Mouse (Mus musculus): ENCODE results near the gene Slc25a20. TPM values are rescaled to one million over a fixed set of nuclear protein-coding genes. Genes with fewer than 3 reads are reported as not detected.

Gene Slc25a20
- polyA plus RNA-seq, 1 experiment: 19.1 TPM

GRCm38 (mm10) chr9:108716199-108716598 is 54.3 kb downstream of the Slc25a20 start:
- Histone ChIP-seq H3K27me3 (ENCODE audit: control insufficient read depth, insufficient read depth, low read length) (no peaks in the 10 kb centered on the region), H3K27ac (ENCODE audit: insufficient read depth, low read length) (no peak overlapping the region), H3K4me1 (ENCODE audit: control insufficient read depth, insufficient read depth, low read length) (no peaks in the 10 kb centered on the region), H3K4me3 (replicated peaks; ENCODE audit: insufficient read depth, low read depth, low read length) (no peak overlapping the region)
- WGBS: 92% methylated on average over 4 of the region's 4 CpGs
- no peak for DNase-seq
- TF ChIP-seq POLR2A (IDR thresholded peaks at IDR 0.05; ENCODE audit: borderline replicate concordance, insufficient read depth, low read length) (no peak), CTCF (IDR thresholded peaks at IDR 0.05; ENCODE audit: borderline replicate concordance, insufficient read depth, low read depth, low read length) (no peak)

GRCm38 (mm10) chr9:108723751-108724150 is 61.9 kb downstream of the Slc25a20 start:
- H3K4me1 ChIP-seq (ENCODE audit: control insufficient read depth, insufficient read depth, low read length): no peaks in the 10 kb centered on the region
- TF ChIP-seq POLR2A (IDR thresholded peaks at IDR 0.05; ENCODE audit: borderline replicate concordance, insufficient read depth, low read length) (no peak), CTCF (IDR thresholded peaks at IDR 0.05; ENCODE audit: borderline replicate concordance, insufficient read depth, low read depth, low read length) (no peak)
- no peaks in the 10 kb centered on the region for H3K27me3 ChIP-seq (ENCODE audit: control insufficient read depth, insufficient read depth, low read length)
- no peak for DNase-seq
- no peak overlapping the region for H3K4me3 ChIP-seq (replicated peaks; ENCODE audit: insufficient read depth, low read depth, low read length)
- 28% methylated on average over 2 of the region's 2 CpGs for WGBS
- no peak overlapping the region for H3K27ac ChIP-seq (ENCODE audit: insufficient read depth, low read length)

GRCm38 (mm10) chr9:108726116-108726515 is 64.2 kb downstream of the Slc25a20 start:
- Histone ChIP-seq H3K27me3 (ENCODE audit: control insufficient read depth, insufficient read depth, low read length) (no peaks in the 10 kb centered on the region), H3K27ac (ENCODE audit: insufficient read depth, low read length) (no peak overlapping the region), H3K4me3 (replicated peaks; ENCODE audit: insufficient read depth, low read depth, low read length) (no peak overlapping the region), H3K4me1 (ENCODE audit: control insufficient read depth, insufficient read depth, low read length) (no peaks in the 10 kb centered on the region)
- TF ChIP-seq CTCF (IDR thresholded peaks at IDR 0.05; ENCODE audit: borderline replicate concordance, insufficient read depth, low read depth, low read length) (no peak), POLR2A (IDR thresholded peaks at IDR 0.05; ENCODE audit: borderline replicate concordance, insufficient read depth, low read length) (no peak)
- no peak for DNase-seq
- WGBS: 91% methylated on average over 5 of the region's 5 CpGs

DNA sequence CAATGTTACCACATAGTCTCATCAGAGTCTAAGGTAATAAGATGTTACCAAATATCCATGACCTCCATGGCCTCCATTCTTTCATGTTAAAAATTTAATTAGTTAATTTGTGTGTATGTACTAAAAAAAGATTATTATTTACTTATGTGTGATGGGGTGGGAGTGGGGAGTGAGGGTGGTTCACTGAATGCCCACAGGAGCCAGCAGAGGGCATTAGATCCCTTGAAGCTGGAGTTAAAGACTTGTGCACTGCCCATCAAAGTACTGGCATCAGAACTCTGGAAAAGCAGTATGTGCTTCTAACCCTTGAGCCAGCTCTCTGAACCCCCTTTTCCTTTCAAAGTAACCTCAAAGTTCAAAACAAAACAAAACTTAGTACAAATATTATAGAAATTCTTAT is 67.2 kb downstream of the Slc25a20 start:
- no peak for TF ChIP-seq CTCF (IDR thresholded peaks at IDR 0.05; ENCODE audit: borderline replicate concordance, insufficient read depth, low read depth, low read length)

DNA sequence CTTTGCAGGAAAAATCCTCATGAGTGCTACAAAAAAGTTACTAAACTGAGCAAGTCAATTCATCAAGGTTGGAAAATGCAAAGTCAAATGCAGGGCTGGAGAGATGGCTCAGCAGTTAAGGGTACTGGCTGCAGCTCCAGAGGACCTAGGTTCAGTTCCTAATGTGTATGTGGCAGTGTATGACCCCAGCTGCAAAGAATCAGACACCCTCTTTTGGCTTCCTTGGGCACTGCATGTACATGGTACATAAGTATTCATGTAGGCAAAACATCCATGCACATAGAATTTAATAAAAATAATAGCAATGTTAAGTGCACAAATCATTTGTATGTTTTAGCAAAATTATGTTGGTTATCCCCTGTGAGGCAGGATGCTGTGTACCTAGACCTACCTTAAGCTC is 70.6 kb downstream of the Slc25a20 start:
- Histone ChIP-seq H3K27ac (ENCODE audit: insufficient read depth, low read length) (no peak overlapping the region), H3K27me3 (ENCODE audit: control insufficient read depth, insufficient read depth, low read length) (no peaks in the 10 kb centered on the region), H3K4me3 (replicated peaks; ENCODE audit: insufficient read depth, low read depth, low read length) (no peak overlapping the region), H3K4me1 (ENCODE audit: control insufficient read depth, insufficient read depth, low read length) (no peaks in the 10 kb centered on the region)
- no peak for DNase-seq
- TF ChIP-seq POLR2A (IDR thresholded peaks at IDR 0.05; ENCODE audit: borderline replicate concordance, insufficient read depth, low read length) (no peak), CTCF (IDR thresholded peaks at IDR 0.05; ENCODE audit: borderline replicate concordance, insufficient read depth, low read depth, low read length) (no peak)

More for the DNA sequence above, 67.2 kb downstream of the Slc25a20 start:
- Histone ChIP-seq H3K27ac (ENCODE audit: insufficient read depth, low read length) (no peak overlapping the region), H3K4me1 (ENCODE audit: control insufficient read depth, insufficient read depth, low read length) (no peaks in the 10 kb centered on the region), H3K27me3 (ENCODE audit: control insufficient read depth, insufficient read depth, low read length) (no peaks in the 10 kb centered on the region), H3K4me3 (replicated peaks; ENCODE audit: insufficient read depth, low read depth, low read length) (no peak overlapping the region)
- DNase-seq: no peak

Other genes with a start within 250 kb of the Slc25a20 start
- 0.13 and 0.17 TPM in 2 replicates for gene Ccdc36, start 233.6 kb upstream of the Slc25a20 start, polyA plus RNA-seq (2012; rRNA removed)
- not detected in 2 replicates for gene BC048562, start 225.6 kb upstream of the Slc25a20 start, polyA plus RNA-seq (2012; rRNA removed)
- gene Ccdc71, start 201.6 kb upstream of the Slc25a20 start, polyA plus RNA-seq (2012; rRNA removed): 23.4 and 27.6 TPM in 2 replicates
- gene Klhdc8b, start 200.5 kb upstream of the Slc25a20 start, polyA plus RNA-seq (2012; rRNA removed): 36.2 and 47.1 TPM in 2 replicates
- 31.0 and 34.2 TPM in 2 replicates for gene Lamb2, start 182.4 kb upstream of the Slc25a20 start, polyA plus RNA-seq (2012; rRNA removed)
- 192 and 212 TPM in 2 replicates for gene Usp19, start 171.5 kb upstream of the Slc25a20 start, polyA plus RNA-seq (2012; rRNA removed)
- gene Qars, start 154.4 kb upstream of the Slc25a20 start, polyA plus RNA-seq (2012; rRNA removed): 99.4 and 107 TPM in 2 replicates
- gene Qrich1, start 145.3 kb upstream of the Slc25a20 start, polyA plus RNA-seq (2012; rRNA removed): 117 and 124 TPM in 2 replicates
- 70.6 and 76.9 TPM in 2 replicates for gene Impdh2, start 101.8 kb upstream of the Slc25a20 start, polyA plus RNA-seq (2012; rRNA removed)
- 63.0 and 69.3 TPM in 2 replicates for gene Ndufaf3, start 94.7 kb upstream of the Slc25a20 start, polyA plus RNA-seq (2012; rRNA removed)
- gene Dalrd3, start 92.2 kb upstream of the Slc25a20 start, polyA plus RNA-seq (2012; rRNA removed): 215 and 239 TPM in 2 replicates
- gene Wdr6, start 83.3 kb upstream of the Slc25a20 start, polyA plus RNA-seq (2012; rRNA removed): 97.4 and 107 TPM in 2 replicates
- gene P4htm, start 64.4 kb upstream of the Slc25a20 start, polyA plus RNA-seq (2012; rRNA removed): 102 and 105 TPM in 2 replicates
- 53.7 and 54.2 TPM in 2 replicates for gene Arih2, start 12.7 kb upstream of the Slc25a20 start, polyA plus RNA-seq (2012; rRNA removed)
- 24.6 and 26.6 TPM in 2 replicates for gene Prkar2a, start 27.2 kb downstream of the Slc25a20 start, polyA plus RNA-seq (2012; rRNA removed)
- 162 and 168 TPM in 2 replicates for gene Ip6k2, start 121.7 kb downstream of the Slc25a20 start, polyA plus RNA-seq (2012; rRNA removed)
- gene Nckipsd, start 146.3 kb downstream of the Slc25a20 start, polyA plus RNA-seq (2012; rRNA removed): 73.9 and 76.9 TPM in 2 replicates
- gene Celsr3, start 164.2 kb downstream of the Slc25a20 start, polyA plus RNA-seq (2012; rRNA removed): 77.1 and 88.3 TPM in 2 replicates
- gene Slc26a6, start 191.2 kb downstream of the Slc25a20 start, polyA plus RNA-seq (2012; rRNA removed): 22.6 and 28.2 TPM in 2 replicates

Measured in cerebellum, adult 2 months (tissue).